Mouse (Mus musculus): ENCODE results near the gene Tdrd7.

GRCm38 (mm10) chr4:45965737-45966447 is 758 bp downstream of the Tdrd7 start:
- no peak for TF ChIP-seq POLR2A (IDR thresholded peaks at IDR 0.05; ENCODE audit: insufficient read depth, low read depth, low read length)
- no peak for TF ChIP-seq CTCF (IDR thresholded peaks at IDR 0.05; ENCODE audit: insufficient read depth, low read depth, low read length)

All from olfactory bulb, adult 2 months (tissue).